Mouse (Mus musculus) heart, adult 9 months (tissue): ENCODE measurements around the gene Ric3.

Source experiments
- DNase-seq, 2 experiments: peaks; one replicate each; pipeline ENCODE4 v3.0.0; 2022; ENCODE audit warnings: low spot score in 2 of 2

The Ric3 gene

GRCm38 (mm10) chr7:109050831-109051230 is 32.3 kb downstream of the Ric3 start:
- no peak for DNase-seq

- no peak for DNase-seq
These were observed 37.3 kb downstream of the Ric3 start for GRCm38 (mm10) chr7:109045876-109046275.

GRCm38 (mm10) chr7:109039445-109039844 is 43.7 kb downstream of the Ric3 start:
- DNase-seq, result no peak

GRCm38 (mm10) chr7:109038987-109039386 is 44.1 kb downstream of the Ric3 start:
- DNase-seq, result no peak

GRCm38 (mm10) chr7:109038121-109038735 is 44.9 kb downstream of the Ric3 start:
- no peak for DNase-seq

DNA sequence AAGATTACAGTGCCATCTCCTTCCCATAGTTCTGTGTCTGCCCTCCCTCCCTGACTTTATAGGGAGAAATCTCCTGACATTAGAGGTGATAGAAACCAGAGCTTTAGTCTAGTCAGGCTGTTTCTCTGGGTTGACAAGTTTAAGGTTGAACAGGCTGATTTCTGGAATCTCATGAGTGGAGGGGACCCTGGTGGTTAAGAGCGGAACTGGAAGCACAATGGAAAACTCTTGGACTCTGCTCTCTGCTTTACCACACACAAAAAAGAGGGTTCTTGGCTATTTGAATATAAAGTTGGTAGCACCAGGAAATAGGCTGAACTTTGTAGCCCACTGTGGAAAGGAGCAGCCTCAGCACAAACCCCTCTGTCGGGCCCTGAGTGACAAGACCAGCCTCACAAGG is 51.1 kb downstream of the Ric3 start:
- DNase-seq, result no peak

DNA sequence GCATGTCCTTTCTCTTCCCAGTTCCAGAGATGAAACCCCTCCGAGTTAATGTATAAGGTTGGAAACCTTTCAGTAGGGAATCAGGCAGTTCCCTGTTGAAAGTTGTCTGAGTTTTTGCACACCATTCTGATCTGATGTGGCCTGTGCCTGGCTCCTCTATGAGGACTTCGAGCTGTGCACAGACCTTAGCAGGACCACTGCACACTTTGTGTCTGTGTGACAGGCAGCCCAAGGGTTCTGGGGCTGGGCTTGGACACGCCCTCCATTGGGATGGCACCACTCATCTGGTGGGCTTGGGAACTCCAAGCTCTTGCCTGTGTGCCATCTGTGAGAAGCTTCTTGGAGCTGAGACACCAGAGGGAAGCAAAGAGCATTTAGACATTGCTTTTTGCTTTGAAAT is 51.8 kb downstream of the Ric3 start:
- no peak for DNase-seq

DNA sequence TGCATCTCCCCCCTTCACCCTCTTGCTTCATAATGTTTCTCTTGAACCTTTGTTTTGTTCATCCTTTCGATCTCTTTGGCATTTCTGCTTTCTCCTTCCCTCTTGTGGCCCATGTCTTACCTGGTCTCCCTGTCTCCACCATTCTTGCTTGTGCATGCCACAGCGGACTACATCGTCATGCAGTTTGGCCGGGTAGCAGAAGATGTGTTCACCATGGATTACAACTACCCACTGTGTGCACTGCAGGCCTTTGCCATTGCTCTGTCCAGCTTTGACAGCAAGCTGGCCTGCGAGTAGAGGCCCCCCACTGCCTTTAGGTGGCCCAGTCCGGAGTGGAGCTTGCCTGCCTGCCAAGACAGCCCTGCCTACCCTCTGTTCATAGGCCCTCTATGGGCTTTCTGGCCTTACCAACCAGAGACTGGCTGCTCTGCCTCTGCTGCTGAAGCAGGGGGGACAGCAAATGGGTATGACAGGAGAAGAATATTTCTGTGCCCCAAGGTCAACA is 53.1 kb downstream of the Ric3 start:
- DNase-seq, result no peak

- DNase-seq, result peak in 1 of 2 experiments; percentile 23
These were observed 54.9 kb downstream of the Ric3 start for GRCm38 (mm10) chr7:109028204-109028603.

DNA sequence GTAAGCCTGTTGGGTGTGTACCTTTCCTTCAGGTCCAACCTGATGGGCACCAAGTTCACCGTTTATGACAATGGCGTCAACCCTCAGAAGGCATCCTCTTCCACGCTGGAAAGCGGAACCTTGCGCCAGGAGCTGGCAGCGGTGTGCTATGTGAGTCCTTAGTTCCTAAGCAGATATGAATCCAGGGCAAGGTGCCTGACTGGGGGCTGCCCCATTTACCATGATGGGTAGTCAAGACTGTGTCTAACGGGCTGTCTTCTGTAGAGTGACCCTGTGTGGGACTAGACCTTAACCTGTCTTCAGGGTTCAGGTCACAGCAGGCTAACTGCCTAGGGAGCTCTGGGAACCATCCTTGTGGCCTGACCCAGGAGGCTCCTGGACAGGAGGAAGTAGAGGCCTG is 55.4 kb downstream of the Ric3 start:
- DNase-seq, result no peak

- no peak for DNase-seq
These were observed 56.2 kb downstream of the Ric3 start for GRCm38 (mm10) chr7:109026976-109027375.

DNA sequence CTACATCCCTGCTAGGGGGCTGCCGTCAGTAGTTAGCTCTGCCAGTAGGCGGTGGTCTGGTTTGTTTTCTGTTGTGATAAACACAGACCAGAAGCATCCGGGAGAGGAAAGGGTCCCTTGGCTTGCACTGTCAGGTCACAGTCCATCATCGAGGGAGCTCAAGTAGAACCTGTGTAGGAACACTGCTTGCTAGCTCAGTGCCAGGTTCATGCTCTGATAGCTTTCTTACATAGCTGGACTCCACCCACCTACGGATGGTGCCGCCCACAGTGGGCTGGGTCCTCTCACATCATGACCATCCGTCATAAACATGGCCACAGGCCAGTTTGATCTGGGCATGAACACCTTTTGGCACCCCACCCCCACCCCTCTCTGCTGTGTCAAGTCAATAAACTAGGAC is 57.4 kb downstream of the Ric3 start:
- no peak for DNase-seq

DNA sequence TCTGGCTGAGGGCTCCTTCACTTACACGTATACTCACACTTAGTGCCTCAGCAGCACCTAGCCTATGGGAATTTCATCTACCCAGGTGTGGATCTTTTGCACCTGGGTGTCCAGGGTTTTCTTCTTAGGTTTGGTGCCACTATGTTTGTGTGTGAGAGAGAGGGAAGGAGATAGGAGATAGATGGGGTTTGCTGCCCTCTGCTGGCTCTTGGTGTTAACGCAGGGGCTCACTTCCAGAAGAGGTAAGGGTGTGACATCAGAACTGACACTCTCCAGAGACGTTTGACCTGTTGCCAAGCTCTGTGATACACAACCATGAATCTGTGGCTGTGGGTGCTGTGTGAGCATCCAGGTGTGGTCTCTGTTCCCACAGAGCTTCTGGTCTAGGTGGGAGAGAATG is 61.7 kb downstream of the Ric3 start:
- peak in 1 of 2 experiments; percentile 20 for DNase-seq

DNA sequence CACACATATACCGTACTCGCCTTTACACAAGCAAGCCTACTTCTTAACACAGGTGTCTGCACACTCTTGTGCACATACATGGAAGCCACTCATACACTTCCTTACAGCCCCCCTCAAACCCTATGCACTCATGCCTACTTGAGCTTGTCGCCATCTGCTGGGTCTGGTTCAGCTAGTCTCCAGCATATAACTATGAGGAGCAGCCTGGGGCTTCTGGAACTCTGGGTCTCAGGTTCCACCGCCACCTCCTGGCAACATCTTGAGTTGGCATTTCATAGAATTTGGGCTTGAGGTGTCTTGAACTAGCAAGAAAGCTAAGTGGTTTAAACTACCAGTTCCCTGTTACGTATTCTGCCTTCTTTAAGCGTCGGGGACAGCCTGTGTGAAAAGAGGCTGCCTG is 63.9 kb downstream of the Ric3 start:
- DNase-seq, result no peak

DNA sequence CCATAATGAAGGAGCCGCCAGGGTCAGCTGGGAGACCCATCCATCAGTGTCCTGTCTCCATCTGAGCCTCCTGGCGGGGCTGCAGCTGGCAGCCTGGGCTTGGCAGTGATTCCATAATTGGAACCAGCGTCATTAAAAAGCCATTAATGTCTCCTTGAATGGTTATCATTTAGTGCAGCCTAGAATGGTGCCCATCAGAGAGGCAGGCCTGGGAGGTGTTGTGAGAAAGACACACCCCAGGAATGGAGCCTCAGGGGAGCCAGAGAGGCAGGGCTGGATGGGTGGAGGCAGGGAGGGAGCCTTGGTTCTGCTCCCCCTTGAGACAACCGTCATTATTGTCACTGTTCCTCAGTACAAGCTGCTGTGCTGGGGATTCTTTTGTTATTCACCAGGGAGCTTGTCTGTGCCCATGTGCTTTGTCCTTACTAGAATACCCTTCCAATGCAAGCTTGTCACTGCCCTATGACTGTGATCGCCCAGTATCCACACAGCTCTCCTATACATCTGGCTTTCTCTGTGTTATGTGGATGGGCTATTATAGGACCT is 66.7 kb downstream of the Ric3 start:
- DNase-seq, result no peak

GRCm38 (mm10) chr7:109014851-109015250 is 68.3 kb downstream of the Ric3 start:
- no peak for DNase-seq

GRCm38 (mm10) chr7:109012998-109013625 is 70.0 kb downstream of the Ric3 start:
- DNase-seq, result no peak

DNA sequence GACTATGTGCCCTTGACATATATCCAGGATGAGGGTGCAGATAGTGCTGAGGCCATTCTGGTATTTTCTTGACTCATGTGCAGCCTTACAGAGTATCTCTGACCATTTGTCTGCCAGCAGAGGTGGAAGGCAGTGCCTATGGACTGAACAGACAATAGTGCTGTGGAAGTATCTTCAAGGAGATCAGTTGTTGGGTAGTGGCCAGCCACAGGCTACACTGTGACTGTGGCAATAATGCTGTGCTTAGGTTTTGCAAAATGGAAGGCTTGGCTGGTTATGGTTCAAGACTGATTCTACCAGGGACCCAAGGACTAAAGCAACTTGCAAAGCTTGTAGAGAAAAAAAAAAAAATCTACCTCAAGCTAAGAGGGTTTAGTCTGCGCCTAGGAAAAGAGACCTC is 70.6 kb downstream of the Ric3 start:
- DNase-seq, result no peak

GRCm38 (mm10) chr7:109011596-109012180 is 71.4 kb downstream of the Ric3 start:
- DNase-seq, result no peak

DNA sequence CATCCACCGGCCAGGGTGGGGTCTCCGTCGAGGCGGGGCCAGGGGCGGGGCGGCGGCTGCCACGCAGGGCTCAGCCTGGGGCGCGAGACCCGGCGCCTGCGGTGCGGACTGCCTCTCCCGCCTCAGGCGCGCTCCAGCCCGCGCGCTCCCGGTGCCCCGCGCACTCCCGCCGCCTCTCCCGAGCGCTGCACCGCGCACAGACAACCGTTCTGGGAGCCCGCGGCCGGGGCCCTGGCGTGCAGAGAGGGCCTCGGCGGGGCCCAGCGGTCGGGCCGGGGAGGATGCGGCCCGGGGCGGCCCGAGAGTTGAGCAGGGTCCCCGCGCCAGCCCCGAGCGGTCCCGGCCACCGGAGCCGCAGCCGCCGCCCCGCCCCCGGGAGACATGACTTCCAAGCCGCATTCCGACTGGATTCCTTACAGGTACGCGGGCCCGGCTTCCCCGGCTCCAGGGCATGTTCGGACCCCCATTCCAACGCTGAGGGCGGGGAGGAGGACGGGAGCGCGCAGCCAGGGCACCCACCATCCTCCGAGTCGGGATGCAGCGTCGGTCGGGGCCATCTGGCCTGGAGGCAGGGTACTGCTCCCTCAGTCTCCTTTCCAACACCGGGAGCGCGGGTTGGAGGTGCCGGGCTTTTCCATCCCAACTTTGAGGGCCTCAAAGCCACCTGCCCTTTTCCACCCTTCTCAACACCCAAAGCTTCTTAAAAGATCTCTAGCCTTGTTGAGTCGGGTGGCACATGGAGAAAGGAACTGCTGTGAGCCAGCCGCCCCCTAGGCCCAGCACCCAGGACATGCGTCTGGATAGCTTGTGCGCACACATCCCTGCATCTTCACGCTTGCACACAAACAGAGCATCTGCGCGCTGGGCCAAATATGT is 72.2 kb downstream of the Ric3 start:
- no peak for DNase-seq

- DNase-seq, result no peak
These were observed 73.9 kb downstream of the Ric3 start for GRCm38 (mm10) chr7:109009260-109009659.

GRCm38 (mm10) chr7:109003653-109004052 is 79.5 kb downstream of the Ric3 start:
- DNase-seq, result no peak
